Comparison of ENCODE assay signal across 9 mouse cellular contexts in genomic region chr3:108850506-108850905, GRCm38 (mm10). TPM values are rescaled to one million over a fixed set of nuclear protein-coding genes. Genes with fewer than 3 reads are reported as not detected.
DNase-seq lines count a peak whose midpoint lies in the region; ATAC-seq and TF ChIP-seq lines count a peak whose summit lies in the region.
"Had no signal": no experiment of that assay in that cellular context is flagged by ENCODE, and none has a peak within 500 bp of the region (broad histone marks: within the 10 kb centered on the region; RNA-seq: fewer than 3 reads in every experiment).

No protein-coding gene starts in this region.

- TF ChIP-seq CTCF in gastrocnemius, adult 2 months (IDR thresholded peaks at IDR 0.05), result no peak

- no peak for DNase-seq in heart, postnatal 25 days (ENCODE audit: low spot score)
- DNase-seq in right cerebral cortex, postnatal 14 days, result peak; percentile 21
- DNase-seq in right cerebral cortex, postnatal 36 days (ENCODE audit: low spot score in 2 of 2), result no peak
- no peak for DNase-seq in gastrocnemius, adult 2 months
- no peak for DNase-seq in forebrain, embryonic 10.5 days (ENCODE audit: extremely low spot score, low spot score)

- no peak overlapping the region for H3K9ac ChIP-seq in heart, embryonic 16.5 days (ENCODE audit: low read length)
- no peak overlapping the region for H3K9ac ChIP-seq in stomach, embryonic 16.5 days (ENCODE audit: low read length)

- intact Hi-C loops in heart, postnatal 25 days (cut with DNase I), result no loop called here
- intact Hi-C loops in gastrocnemius, adult 2 months (cut with DNase I), result loop anchor here (5.0 kb wide), 1 partner anchor 62 kb away; the partner anchor contains the start of gene Prpf38b

- H3K4me3 ChIP-seq in heart, embryonic 16.5 days (ENCODE audit: low read length), result no peak overlapping the region
- no peak overlapping the region for H3K4me3 ChIP-seq in stomach, embryonic 16.5 days (replicated peaks; ENCODE audit: low read length)
- H3K4me3 ChIP-seq in gastrocnemius, adult 2 months, result no peak overlapping the region
- no peak overlapping the region for H3K4me3 ChIP-seq in forebrain, embryonic 10.5 days

- no peaks in the 10 kb centered on the region for H3K27me3 ChIP-seq in heart, embryonic 16.5 days (ENCODE audit: control insufficient read depth, insufficient read depth, low read length)
- no peaks in the 10 kb centered on the region for H3K27me3 ChIP-seq in stomach, embryonic 16.5 days (ENCODE audit: control insufficient read depth, insufficient read depth, low read length)
- peaks cover 3% of the 10 kb centered on the region; the same call in 1 of the 2 replicates for H3K27me3 ChIP-seq in forebrain, embryonic 10.5 days (ENCODE audit: poor library complexity, severe bottlenecking)

- 49% methylated on average over 3 of the region's 3 CpGs for WGBS in heart, embryonic 16.5 days
- 23% methylated on average over 3 of the region's 3 CpGs for WGBS in stomach, embryonic 16.5 days
- WGBS in forebrain, embryonic 10.5 days, result 81% methylated on average over 3 of the region's 3 CpGs

- no peak for ATAC-seq in heart, embryonic 16.5 days (replicated peaks; ENCODE audit: extremely low read depth, insufficient read depth, low FRiP score)
- peak; percentile 75 to 92 for ATAC-seq in hematopoietic stem cell, adult 5-6 weeks (replicated peaks in 1 of 2; ENCODE audit: insufficient read depth in 1 of 2, low FRiP score in 2 of 2, low TSS enrichment in 1 of 2, low read depth in 1 of 2, poor library complexity in 2 of 2, severe bottlenecking in 2 of 2)
- ATAC-seq in stomach, embryonic 16.5 days (ENCODE audit: insufficient read depth, low FRiP score), result 0 out of 2 replicates have a peak, but pooled peaks have one; percentile 45

- peaks cover 5% of the 10 kb centered on the region for H3K4me1 ChIP-seq in heart, embryonic 16.5 days (ENCODE audit: control insufficient read depth, insufficient read depth, low read length)
- H3K4me1 ChIP-seq in stomach, embryonic 16.5 days (ENCODE audit: control insufficient read depth, insufficient read depth, low read length), result peaks cover 3% of the 10 kb centered on the region
- H3K4me1 ChIP-seq in forebrain, embryonic 10.5 days, result peaks cover 8% of the 10 kb centered on the region

- no peaks in the 10 kb centered on the region for H3K36me3 ChIP-seq in heart, embryonic 16.5 days (ENCODE audit: control insufficient read depth, insufficient read depth)
- no peaks in the 10 kb centered on the region for H3K36me3 ChIP-seq in stomach, embryonic 16.5 days (ENCODE audit: control insufficient read depth, insufficient read depth, low read length)
- H3K36me3 ChIP-seq in forebrain, embryonic 10.5 days (replicated peaks), result no peaks in the 10 kb centered on the region

- no peaks in the 10 kb centered on the region for H3K9me3 ChIP-seq in heart, embryonic 16.5 days (replicated peaks; ENCODE audit: control insufficient read depth, low read length)
- no peaks in the 10 kb centered on the region for H3K9me3 ChIP-seq in stomach, embryonic 16.5 days (replicated peaks; ENCODE audit: control insufficient read depth, low read length)
- H3K9me3 ChIP-seq in forebrain, embryonic 10.5 days, result no peaks in the 10 kb centered on the region

- H3K4me2 ChIP-seq in heart, embryonic 16.5 days (ENCODE audit: low read depth, low read length), result no peak overlapping the region
- H3K4me2 ChIP-seq in stomach, embryonic 16.5 days (ENCODE audit: low read depth, low read length), result no peak overlapping the region

- H3K27ac ChIP-seq in heart, embryonic 16.5 days (ENCODE audit: low read length), result peak overlapping the region; percentile 30; the same call in 1 of the 2 replicates
- no peak overlapping the region for H3K27ac ChIP-seq in stomach, embryonic 16.5 days (ENCODE audit: low read length)
- no peak overlapping the region for H3K27ac ChIP-seq in gastrocnemius, adult 2 months
- H3K27ac ChIP-seq in forebrain, embryonic 10.5 days, result no peak overlapping the region

RNA-seq across cellular contexts. Expression of gene Stxbp3, which starts 10.2 kb away (rescaled TPM):
- 32.2 and 33.1 TPM in 2 replicates for polyA plus RNA-seq in heart, embryonic 16.5 days (2015; fragmentation: Nextera tagmentation; extraction: Ambion mirVana)
- total RNA-seq in heart, postnatal 25 days (2021), result 10 to 100 TPM; 23.4 to 23.9 TPM
- total RNA-seq in hematopoietic stem cell, adult 5-6 weeks (2017), result 40.5 and 44.3 TPM in 2 replicates
- 44.6 and 51.0 TPM in 2 replicates for polyA plus RNA-seq in stomach, embryonic 16.5 days (2015; fragmentation: Nextera tagmentation; extraction: Ambion mirVana)
- total RNA-seq in gastrocnemius, adult 2 months (2021), result 10 to 100 TPM; 30.5 to 40.4 TPM
- 23.9 and 24.4 TPM in 2 replicates for polyA plus RNA-seq in forebrain, embryonic 10.5 days (2016; fragmentation: Nextera tagmentation; extraction: Ambion mirVana)

RNA-seq across cellular contexts. Expression of gene Fndc7, which starts 39.3 kb away (rescaled TPM):
- polyA plus RNA-seq in heart, embryonic 16.5 days (2015; fragmentation: Nextera tagmentation; extraction: Ambion mirVana), result 0.10 and 0.21 TPM in 2 replicates
- under 1 TPM in 1 of 2 experiments, not detected in 1; 0.05 TPM for total RNA-seq in heart, postnatal 25 days (2021)
- total RNA-seq in hematopoietic stem cell, adult 5-6 weeks (2017), result not detected in 2 replicates
- polyA plus RNA-seq in stomach, embryonic 16.5 days (2015; fragmentation: Nextera tagmentation; extraction: Ambion mirVana), result 0.20 and 0.40 TPM in 2 replicates
- total RNA-seq in gastrocnemius, adult 2 months (2021), result under 1 TPM in 1 of 2 experiments, not detected in 1; 0.06 TPM
- not detected in 2 replicates for polyA plus RNA-seq in forebrain, embryonic 10.5 days (2016; fragmentation: Nextera tagmentation; extraction: Ambion mirVana)
- total RNA-seq: left cerebral cortex, postnatal 10 days had no signal
